Mouse (Mus musculus) WW6 (cell line): Measurements from ENCODE around the gene Rsl1d1.
"Not testable (repeated sequence)": the region's sequence is repeated elsewhere in the genome, so short reads cannot be mapped to it uniquely, and the experiment has no call there.

ENCODE experiments used
- DNase-seq: peaks from one replicate; pipeline ENCODE4 v3.0.0-alpha.2; 2013; ENCODE audit warnings: low read depth, low spot score

Gene Rsl1d1

GRCm38 (mm10) chr16:11164695-11165255, 38.4 kb downstream of the Rsl1d1 start:
- no peak for DNase-seq

- not testable (repeated sequence) for DNase-seq
Observed at GRCm38 (mm10) chr16:11157721-11158120, 45.4 kb downstream of the Rsl1d1 start.

- no peak for DNase-seq
Observed at GRCm38 (mm10) chr16:11154500-11154899, 48.6 kb downstream of the Rsl1d1 start.

- DNase-seq: not testable (repeated sequence)
Observed at GRCm38 (mm10) chr16:11143706-11144483, 59.2 kb downstream of the Rsl1d1 start.
